Mouse (Mus musculus) kidney, embryonic 16.5 days (tissue): ENCODE results near the gene Gabrb1. TPM values are rescaled to one million over a fixed set of nuclear protein-coding genes. Genes with fewer than 3 reads are reported as not detected.
"Not testable (repeated sequence)": the region's sequence is repeated elsewhere in the genome, so short reads cannot be mapped to it uniquely, and the experiment has no call there.

Experiments
- ATAC-seq: fragments of 200-750 bp; cut with Nextera tagmentation; 2 replicates; pipeline ENCODE4 v1.8.0; 2017; ENCODE audit warnings: moderate TSS enrichment; ENCODE audit not compliant: low FRiP score, low TSS enrichment
- H3K27ac ChIP-seq: fragments of 300-500 bp; sonication (generic); 2 replicates; pipeline ENCODE4 v1.5.1; 2014; ENCODE audit warnings: low read length
- H3K27me3 ChIP-seq: fragments of 300-500 bp; sonication (generic); 2 replicates; pipeline ENCODE4 v1.6.1; 2014; ENCODE audit warnings: low read length, control low read depth, mixed read lengths; ENCODE audit not compliant: insufficient read depth
- H3K36me3 ChIP-seq: fragments of 300-500 bp; sonication (generic); 2 replicates; pipeline ENCODE4 v1.6.1; 2014; ENCODE audit warnings: low read length, control low read depth, mixed read lengths; ENCODE audit not compliant: insufficient read depth
- H3K4me1 ChIP-seq: fragments of 300-500 bp; sonication (generic); 2 replicates; pipeline ENCODE4 v1.6.1; 2014; ENCODE audit warnings: low read length, control low read depth, mixed read lengths; ENCODE audit not compliant: insufficient read depth
- H3K4me2 ChIP-seq: fragments of 300-500 bp; sonication (generic); replicated peaks from 2 replicates; pipeline ENCODE4 v1.6.1; 2014; ENCODE audit warnings: low read depth, low read length
- H3K4me3 ChIP-seq: fragments of 300-500 bp; sonication (generic); 2 replicates; pipeline ENCODE4 v1.5.1; 2014; ENCODE audit warnings: mild to moderate bottlenecking, low read length
- H3K9ac ChIP-seq: fragments of 300-500 bp; sonication (generic); replicated peaks from 2 replicates; pipeline ENCODE4 v1.6.1; 2014; ENCODE audit warnings: low read length
- H3K9me3 ChIP-seq: fragments of 300-500 bp; sonication (generic); 2 replicates; pipeline ENCODE4 v1.6.1; 2016; ENCODE audit warnings: low read length, control low read depth
- WGBS: fragments of 180-500 bp; shearing (Covaris S2); extraction: QIAGEN DNeasy Blood & Tissue Kit; methylation state at CpG from one replicate; pipeline ENCODE4 v1.1.7; 2014; 5-methylcytosine and 5-hydroxymethylcytosine counted together
- polyA plus RNA-seq: library from polyadenylated mRNA; unstranded; fragments of >200 nt; fragmentation: Nextera tagmentation; extraction: Ambion mirVana; gene quantifications from 2 replicates; pipeline ENCODE4 v1.2.1, GENCODE M21; 2015

Gene Gabrb1
- polyA plus RNA-seq, 1 experiment from 2014 or later, result 0.29 TPM

DNA sequence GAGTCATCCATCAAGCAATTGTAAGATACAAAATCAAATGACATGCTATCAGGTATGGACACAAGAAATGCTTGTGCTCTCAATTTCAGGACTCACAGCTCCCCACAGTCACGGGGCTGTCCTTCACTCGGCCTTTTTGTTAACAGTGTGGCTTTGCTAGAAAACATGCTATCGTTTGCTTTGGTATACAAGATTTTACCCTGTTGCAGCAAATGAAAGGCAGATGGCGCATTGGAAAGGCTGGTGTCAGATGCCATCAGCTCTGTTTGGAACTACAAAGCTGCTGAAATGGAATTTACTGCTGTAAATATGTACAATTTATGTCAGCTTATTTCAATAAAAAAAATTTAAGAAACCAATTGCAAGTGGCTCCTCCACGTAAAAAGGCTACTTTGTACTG, 490.8 kb downstream of the Gabrb1 start:
- H3K27me3 ChIP-seq, result no peaks in the 10 kb centered on the region
- ATAC-seq, result no peak
- 83% methylated on average over 5 of the region's 5 CpGs for WGBS

DNA sequence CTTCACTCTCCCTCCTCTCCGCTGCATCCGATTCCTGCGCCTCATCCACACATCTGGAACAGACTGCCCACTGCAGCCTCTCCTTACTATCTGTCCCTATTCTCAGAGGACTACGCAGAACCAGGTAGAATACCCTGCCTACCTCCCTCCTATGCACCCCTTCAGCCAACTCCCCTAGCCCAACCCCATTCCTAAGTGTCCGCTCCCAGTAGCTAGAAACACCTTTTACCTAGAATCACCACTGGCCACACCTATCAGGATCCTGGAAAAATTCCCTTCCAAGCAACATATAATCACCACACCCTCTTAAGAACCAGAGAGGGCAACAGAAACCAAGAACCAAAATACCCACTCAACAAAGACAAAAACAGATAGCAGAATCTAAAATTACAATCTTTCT, 493.0 kb downstream of the Gabrb1 start:
- no peaks in the 10 kb centered on the region for H3K4me1 ChIP-seq
- no peaks in the 10 kb centered on the region for H3K27me3 ChIP-seq
- H3K27ac ChIP-seq, result no peak overlapping the region
- no peak overlapping the region for H3K4me2 ChIP-seq
- ATAC-seq, result no peak
- H3K9me3 ChIP-seq, result no peaks in the 10 kb centered on the region
- whole genome bisulfite sequencing, result 95% methylated on average over 3 of the region's 5 CpGs
- no peak overlapping the region for H3K9ac ChIP-seq
- H3K36me3 ChIP-seq, result peaks cover 8% of the 10 kb centered on the region; the same call in 1 of the 2 replicates
- no peak overlapping the region for H3K4me3 ChIP-seq

More for the DNA sequence above, 490.8 kb downstream of the Gabrb1 start:
- Histone ChIP-seq H3K9ac (no peak overlapping the region), H3K9me3 (no peaks in the 10 kb centered on the region), H3K4me3 (no peak overlapping the region), H3K27ac (no peak overlapping the region), H3K4me1 (no peaks in the 10 kb centered on the region), H3K36me3 (no peaks in the 10 kb centered on the region), H3K4me2 (no peak overlapping the region)

DNA sequence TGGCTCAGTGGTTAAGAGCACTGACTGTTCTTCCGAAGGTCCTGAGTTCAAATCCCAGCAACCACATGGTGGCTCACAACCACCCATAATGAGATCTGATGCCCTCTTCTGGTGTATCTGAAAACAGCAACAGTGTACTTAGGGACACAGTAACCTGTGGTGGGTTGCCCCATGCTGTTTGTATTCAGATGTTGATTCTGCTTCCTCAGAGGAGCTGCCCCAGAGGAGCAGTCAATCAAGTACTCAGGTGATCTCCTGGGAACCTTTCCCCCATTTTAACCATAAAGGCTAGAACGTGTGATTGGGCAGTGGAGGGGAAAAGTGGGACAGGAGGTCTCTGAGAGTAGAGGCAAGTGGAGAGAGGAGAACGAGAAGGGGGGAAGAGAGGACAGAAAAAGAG, 497.8 kb downstream of the Gabrb1 start:
- peaks cover 38% of the 10 kb centered on the region for H3K36me3 ChIP-seq
- not testable (repeated sequence) for ATAC-seq, H3K9me3 ChIP-seq, H3K4me1 ChIP-seq, H3K9ac ChIP-seq, H3K27ac ChIP-seq, H3K27me3 ChIP-seq, H3K4me2 ChIP-seq, H3K4me3 ChIP-seq
- 73% methylated on average over 3 of the region's 3 CpGs for WGBS

DNA sequence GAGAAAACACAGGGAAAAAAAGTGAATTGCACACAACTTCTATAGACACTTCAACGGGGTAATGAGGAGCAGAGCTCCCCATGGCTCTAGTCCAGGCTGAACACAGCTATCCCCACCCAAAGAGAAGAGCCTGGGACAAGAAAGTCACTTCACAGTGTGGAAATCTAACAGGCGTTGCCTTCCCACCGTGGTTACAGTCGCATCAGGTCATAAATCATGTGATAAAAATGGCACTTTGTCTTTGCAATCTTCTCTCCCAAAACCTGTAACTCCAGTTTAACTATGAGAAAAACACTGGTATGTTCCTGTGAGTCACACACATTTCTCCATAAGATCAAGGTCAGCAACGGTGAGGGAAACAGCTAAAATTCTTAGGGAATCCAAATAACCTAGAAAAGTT, 498.7 kb downstream of the Gabrb1 start:
- Histone ChIP-seq H3K4me3 (no peak overlapping the region), H3K36me3 (peaks cover 42% of the 10 kb centered on the region), H3K9ac (no peak overlapping the region), H3K4me1 (peaks cover under 1% of the 10 kb centered on the region; the same call in 1 of the 2 replicates), H3K27ac (no peak overlapping the region), H3K27me3 (no peaks in the 10 kb centered on the region), H3K9me3 (no peaks in the 10 kb centered on the region), H3K4me2 (no peak overlapping the region)
- no peak for ATAC-seq
- WGBS, result 72% methylated on average over 5 of the region's 5 CpGs

DNA sequence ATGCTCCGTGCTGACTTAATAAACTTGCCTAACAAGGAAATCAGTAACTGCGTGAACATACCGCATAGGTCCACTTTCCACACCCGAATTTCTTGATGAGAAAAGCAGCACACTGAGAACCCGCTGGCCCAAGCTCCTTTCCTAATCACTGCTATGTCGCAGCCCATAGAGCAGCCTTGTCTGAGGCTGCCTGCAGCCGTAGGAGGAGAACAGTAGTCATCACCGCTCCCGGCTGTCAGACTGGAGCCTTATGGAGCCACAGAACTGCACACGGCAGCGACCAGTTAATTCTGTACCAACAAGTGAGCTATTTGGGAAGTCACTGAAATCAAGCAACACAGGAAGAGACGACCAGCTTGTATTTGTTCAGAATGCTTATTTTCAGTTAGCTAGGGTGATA, 500.8 kb downstream of the Gabrb1 start:
- peaks cover 53% of the 10 kb centered on the region for H3K36me3 ChIP-seq
- no peak for ATAC-seq
- 84% methylated on average over 12 of the region's 12 CpGs for WGBS

DNA sequence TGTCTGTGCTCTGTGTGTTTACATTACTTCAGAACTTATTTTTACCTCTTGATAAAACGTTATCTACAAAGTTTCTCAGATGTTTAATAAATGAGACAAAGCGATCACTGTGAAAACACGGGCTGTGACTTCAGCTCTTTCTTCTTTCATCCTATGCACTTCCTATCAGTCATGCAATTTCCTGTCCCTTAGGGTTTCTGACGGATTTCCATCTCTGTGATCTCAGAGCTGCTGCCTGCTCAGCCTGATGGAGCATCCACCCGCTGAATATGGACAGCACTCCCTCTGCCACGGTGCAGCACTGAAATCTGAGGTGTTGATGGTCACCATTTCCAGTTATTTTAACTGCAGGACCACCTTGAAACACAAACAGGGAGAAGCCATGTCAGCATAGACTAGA, 501.6 kb downstream of the Gabrb1 start:
- H3K4me3 ChIP-seq, result no peak overlapping the region
- ATAC-seq, result no peak
- peaks cover 10% of the 10 kb centered on the region for H3K4me1 ChIP-seq
- no peak overlapping the region for H3K9ac ChIP-seq
- no peak overlapping the region for H3K4me2 ChIP-seq
- 69% methylated on average over 6 of the region's 6 CpGs for WGBS
- H3K9me3 ChIP-seq, result no peaks in the 10 kb centered on the region
- peaks cover 56% of the 10 kb centered on the region for H3K36me3 ChIP-seq
- no peaks in the 10 kb centered on the region for H3K27me3 ChIP-seq
- H3K27ac ChIP-seq, result no peak overlapping the region

More for the DNA sequence above, 500.8 kb downstream of the Gabrb1 start:
- no peaks in the 10 kb centered on the region for H3K9me3 ChIP-seq
- no peak overlapping the region for H3K9ac ChIP-seq
- H3K4me1 ChIP-seq, result peaks cover 5% of the 10 kb centered on the region; the same call in 1 of the 2 replicates
- no peaks in the 10 kb centered on the region for H3K27me3 ChIP-seq
- H3K4me2 ChIP-seq, result no peak overlapping the region
- no peak overlapping the region for H3K4me3 ChIP-seq
- no peak overlapping the region for H3K27ac ChIP-seq

DNA sequence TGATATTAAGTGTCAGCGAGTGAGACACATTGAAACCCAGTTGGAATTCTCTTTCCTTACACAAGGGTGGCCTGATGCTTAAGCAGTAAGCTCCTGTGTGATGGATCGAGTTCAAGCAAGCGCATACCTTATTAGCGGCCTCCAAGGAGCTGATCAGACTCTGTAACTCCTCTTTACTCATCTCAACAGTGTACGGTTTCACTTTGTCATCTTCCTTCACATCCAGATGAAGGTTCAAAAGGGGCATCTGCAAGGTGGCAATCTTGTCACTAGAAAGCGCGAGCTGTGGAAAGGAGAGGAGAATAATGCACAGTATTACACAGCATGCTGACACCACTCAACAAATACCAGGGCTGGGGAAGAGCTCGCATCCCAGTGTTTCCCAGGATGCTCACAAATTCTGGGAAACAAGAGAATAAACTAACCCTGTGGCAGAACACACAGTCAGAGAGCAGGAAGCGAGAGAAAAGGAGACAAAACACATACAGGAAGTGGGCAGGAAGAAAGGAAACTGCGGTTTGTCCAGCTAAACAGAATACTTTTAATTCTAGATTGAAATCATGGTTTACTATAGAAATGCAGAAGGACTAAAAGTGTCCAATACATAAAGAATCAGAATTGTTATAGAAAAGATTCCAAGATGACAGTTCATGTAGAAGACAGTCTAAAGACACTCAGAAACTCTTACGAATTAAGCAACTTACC, 503.0 kb downstream of the Gabrb1 start:
- Histone ChIP-seq H3K9ac (no peak overlapping the region), H3K27ac (no peak overlapping the region), H3K9me3 (no peaks in the 10 kb centered on the region), H3K4me2 (no peak overlapping the region), H3K27me3 (no peaks in the 10 kb centered on the region), H3K36me3 (peaks cover 55% of the 10 kb centered on the region), H3K4me3 (no peak overlapping the region), H3K4me1 (peaks cover 16% of the 10 kb centered on the region)
- 84% methylated on average over 11 of the region's 11 CpGs for WGBS
- no peak for ATAC-seq

DNA sequence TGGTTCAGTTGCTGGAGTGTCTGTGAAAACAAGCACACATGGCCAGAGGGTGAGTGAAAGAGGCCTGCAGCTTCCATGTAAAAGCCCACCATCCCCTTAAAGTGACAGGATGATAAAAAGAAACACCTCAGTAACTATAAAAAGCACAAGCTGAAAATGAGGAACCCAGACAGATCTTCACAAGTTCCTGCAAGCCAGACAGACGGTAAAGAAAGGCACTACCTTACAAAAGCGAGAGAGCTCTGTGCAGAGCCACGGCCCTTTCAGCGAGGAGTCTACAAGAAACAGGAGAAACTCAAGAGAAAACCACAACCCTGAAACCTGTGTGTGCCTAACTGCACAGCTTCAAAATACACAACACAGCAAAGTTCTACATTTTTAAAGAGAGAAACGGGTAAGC, 504.9 kb downstream of the Gabrb1 start:
- WGBS, result 83% methylated on average over 5 of the region's 5 CpGs
- peaks cover 47% of the 10 kb centered on the region for H3K36me3 ChIP-seq

DNA sequence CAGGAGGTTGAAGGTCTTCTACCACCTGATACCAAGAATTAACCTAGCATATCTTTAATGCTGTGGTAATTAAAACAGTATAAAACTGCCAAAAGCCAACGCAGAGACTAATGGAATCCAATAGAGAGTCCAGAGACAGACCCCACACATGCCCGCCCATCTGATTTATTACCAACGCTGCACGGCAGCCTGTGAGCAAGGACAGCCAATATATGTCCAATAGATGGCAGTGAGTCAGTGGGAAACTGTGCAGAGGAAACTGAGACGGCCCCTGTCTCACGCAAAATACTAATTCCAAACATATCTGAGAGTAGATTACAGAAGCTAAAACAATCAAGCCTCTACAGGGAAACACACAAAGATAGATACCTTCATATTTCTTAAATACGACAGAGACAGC, 506.5 kb downstream of the Gabrb1 start:
- no peaks in the 10 kb centered on the region for H3K27me3 ChIP-seq
- no peak overlapping the region for H3K9ac ChIP-seq
- H3K4me2 ChIP-seq, result peak overlapping the region; percentile 12; the same call in 1 of the 2 replicates
- no peak for ATAC-seq
- no peak overlapping the region for H3K27ac ChIP-seq
- H3K4me1 ChIP-seq, result peaks cover 24% of the 10 kb centered on the region
- H3K9me3 ChIP-seq, result no peaks in the 10 kb centered on the region
- H3K4me3 ChIP-seq, result no peak overlapping the region
- WGBS, result 27% methylated on average over 7 of the region's 7 CpGs
- H3K36me3 ChIP-seq, result peaks cover 36% of the 10 kb centered on the region

More for the DNA sequence above, 504.9 kb downstream of the Gabrb1 start:
- no peaks in the 10 kb centered on the region for H3K27me3 ChIP-seq
- ATAC-seq, result no peak
- H3K4me1 ChIP-seq, result peaks cover 24% of the 10 kb centered on the region
- H3K9me3 ChIP-seq, result no peaks in the 10 kb centered on the region
- H3K4me2 ChIP-seq, result no peak overlapping the region
- H3K4me3 ChIP-seq, result no peak overlapping the region
- no peak overlapping the region for H3K9ac ChIP-seq
- no peak overlapping the region for H3K27ac ChIP-seq

DNA sequence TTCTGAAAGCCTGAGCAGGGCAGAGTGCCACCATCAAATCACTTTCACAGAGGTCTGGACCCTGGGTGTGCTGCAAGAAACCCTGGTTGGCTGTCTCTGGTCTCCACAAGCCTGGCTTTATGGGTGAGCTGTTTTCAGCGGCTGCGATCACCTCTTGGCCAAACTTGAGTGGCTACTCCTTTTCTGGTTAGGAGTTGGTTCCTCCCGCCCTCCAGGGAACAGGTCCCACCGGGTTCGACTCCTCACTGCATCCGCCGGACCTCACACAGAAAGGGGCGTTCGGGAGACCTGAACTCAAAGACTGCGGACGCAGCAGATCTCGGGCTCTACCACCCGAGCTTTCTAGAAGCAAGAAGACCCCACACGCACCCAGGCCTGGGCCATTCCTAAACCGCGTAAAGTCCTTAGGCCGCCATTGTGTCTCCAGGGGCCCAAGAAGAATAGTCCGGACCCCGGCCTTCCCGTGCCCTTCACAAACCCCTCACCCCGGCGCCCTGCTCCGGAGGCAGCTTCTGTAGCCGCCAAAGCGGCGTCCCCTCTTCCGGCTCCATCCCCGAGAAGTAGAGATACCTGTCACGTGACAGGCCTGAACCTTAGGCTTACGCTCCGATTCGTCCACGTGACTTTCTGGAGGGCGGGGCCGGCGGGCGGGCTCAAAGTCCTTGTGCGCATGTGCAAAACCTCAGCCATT, 509.8 kb downstream of the Gabrb1 start, which contains the start of gene Commd8:
Commd8 (minus strand) TSS at position 596 of the 691 bp plus-strand sequence.
- ATAC-seq, result peak; percentile 91
- Histone ChIP-seq H3K9me3 (no peaks in the 10 kb centered on the region), H3K9ac (peak within 1 kb of the TSS; percentile 88), H3K36me3 (peaks cover 13% of the 10 kb centered on the region), H3K27me3 (no peaks in the 10 kb centered on the region), H3K27ac (peak within 1 kb of the TSS; percentile 76), H3K4me2 (peak within 1 kb of the TSS; percentile 83), H3K4me1 (peaks cover 19% of the 10 kb centered on the region), H3K4me3 (peak within 1 kb of the TSS; percentile 73)
- 0% methylated on average over 38 of the region's 38 CpGs for WGBS
